Mouse (Mus musculus) retina, embryonic 14.5 days (tissue): ENCODE results near the gene Arhgap6.

Experiments used
- DNase-seq: peaks from one replicate; pipeline ENCODE4 v3.0.0-alpha.2; 2015; ENCODE audit warnings: low spot score

The Arhgap6 gene

DNA sequence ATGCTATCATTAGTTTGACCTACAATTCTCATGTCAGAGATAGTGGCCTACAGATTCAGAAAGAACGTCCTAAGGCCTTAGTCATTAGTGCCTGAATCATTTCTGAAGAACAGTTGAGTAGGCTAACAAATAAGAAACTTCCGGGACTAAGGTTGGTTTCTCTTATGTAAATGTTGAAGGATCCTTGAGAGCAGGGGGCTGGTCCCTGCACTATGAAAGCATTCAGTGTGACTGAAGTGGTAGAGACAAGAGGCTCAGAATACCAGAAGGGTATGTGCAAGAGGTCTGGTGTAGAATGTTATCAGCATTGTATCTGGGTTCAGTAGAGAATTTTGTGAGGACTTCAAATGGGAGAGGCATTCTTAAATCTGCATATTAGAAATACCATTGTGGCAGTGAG is 185.5 kb downstream of the Arhgap6 start:
- DNase-seq: no peak

DNA sequence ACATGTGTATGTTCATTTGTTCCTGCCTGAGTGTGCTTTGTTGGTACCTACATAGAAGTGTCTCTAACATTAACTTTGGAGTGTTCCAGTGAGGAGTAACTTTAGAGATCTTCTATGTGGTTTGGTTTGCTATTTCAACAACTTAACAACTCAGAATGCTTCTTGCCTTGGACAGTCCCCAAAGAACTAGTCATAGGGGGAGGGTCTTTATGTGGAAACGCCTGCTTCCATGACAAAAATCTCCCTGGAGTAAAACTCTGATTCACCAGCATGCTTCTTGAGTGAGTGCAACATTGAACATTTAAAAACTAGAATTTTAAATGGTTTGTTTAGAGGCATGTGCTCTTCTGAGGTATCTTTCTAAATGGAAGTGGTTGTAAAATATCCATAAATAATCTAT is 212.2 kb downstream of the Arhgap6 start:
- no peak for DNase-seq

DNA sequence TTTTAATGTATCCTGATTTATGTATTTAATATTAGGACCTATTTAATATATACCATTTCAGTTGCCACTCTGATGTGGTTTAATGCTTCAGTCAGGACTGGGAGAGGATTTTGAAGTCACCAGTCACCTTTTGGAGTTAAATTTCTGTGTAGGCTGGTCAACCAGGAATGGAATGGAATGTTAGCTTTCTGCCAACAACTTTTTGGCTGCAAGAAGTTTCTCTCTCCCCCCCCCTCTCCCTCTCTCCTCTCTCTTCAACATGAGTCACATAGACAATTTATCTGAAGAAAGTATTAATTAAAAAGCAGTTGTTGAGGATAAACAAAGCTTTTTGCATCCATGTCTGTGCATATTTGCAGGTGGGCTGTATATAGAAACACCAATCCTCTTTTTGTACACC is 217.8 kb downstream of the Arhgap6 start:
- DNase-seq: no peak

DNA sequence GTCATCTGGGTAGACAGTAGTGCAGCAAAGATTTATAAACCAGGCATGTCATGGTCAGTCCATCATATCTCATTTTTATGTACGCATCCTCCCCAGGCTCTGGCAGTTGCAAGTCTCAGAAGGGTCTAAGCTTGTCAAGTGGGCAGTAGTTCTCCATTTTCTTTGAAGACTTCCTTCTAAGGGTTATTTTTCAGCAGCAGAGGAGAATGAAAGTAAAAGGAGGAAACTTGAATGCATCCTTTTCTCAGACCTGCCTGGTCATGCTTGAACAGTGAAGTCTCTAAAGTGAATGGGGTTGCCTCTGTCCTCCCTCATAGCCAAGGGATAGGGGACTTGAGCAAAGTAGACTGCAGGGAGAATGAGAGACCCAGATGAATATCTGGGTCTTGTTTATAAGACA is 239.5 kb downstream of the Arhgap6 start:
- no peak for DNase-seq

DNA sequence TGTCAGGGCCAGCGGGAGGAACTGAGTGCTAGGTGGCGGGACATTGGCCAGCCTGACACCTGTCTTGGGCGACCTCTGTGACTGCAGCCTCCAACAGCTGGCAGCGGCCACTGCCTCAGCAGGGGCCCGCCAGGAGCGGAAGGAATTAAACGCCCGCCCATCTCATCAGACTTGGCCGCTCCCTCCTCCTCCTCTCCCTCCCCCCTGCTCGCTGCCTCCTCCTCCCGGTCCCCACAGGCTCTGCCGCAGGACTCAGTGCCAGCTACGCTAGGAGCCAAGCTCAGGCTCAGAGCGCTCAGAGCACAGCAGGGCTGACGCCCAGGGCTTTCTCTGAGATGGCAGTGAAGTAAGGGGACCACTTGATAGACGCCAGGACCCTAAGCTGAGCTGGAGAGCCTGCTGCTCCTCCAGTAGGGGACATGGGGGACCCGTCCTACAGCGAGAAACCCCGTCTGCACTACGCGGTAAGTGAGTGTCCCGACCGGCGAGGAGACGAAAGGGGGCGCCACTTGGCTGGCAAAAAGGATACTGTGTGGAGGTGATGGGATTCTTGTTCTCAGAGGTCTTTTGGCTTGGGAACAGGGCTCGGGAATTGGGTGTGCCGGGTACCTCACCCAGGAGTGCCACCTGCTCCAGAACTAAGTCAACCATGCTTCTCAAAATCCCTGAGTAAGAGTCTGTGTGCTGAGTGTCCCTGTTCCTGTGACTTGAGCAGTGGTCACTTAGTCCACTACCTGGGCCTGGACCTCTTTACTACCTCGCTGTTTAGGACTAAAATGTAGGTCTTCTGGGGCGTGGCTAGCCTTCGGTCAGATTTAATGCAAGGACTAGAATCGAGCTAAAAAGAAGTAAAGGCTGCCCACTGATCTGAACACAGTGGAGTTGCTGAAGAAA is 241.8 kb downstream of the Arhgap6 start:
- peak; percentile 62 for DNase-seq

DNA sequence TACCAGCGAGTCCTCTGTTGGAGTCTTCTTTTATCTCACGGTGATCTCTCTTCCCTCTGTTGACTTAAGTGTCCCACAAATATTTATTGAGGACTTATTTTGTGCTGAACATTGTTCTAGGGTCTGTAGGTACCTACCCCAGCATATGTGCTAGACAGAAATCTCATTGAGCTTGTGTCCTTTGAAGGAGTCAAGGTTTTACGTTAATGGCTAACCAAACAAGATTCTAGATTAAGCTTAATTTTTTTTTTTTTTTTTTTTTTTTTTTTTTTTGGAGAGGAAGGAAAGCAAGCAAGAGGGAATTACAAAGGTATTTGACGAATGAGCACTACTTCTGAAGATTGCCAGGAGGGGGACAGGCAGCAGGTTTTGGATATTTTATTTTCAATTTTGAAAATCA is 242.5 kb downstream of the Arhgap6 start:
- DNase-seq: no peak

DNA sequence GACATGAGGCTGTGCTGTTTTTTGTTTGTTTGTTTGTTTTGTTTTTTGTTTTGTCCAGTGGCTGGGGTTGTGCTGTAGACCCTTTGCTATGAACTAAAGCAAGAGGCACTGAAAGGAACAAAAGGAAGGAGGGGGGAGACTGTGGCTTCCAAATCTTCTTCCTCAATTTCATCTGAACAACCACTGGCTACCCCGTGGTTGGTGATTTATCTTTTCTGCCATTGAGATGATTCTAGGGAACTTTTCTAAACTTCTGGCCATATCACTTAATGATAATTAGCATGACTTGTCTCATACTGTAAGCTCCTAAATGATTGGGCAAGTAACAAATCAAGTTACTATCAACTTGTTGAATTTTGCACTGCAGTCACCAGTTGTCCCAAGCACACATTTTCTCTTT is 249.0 kb downstream of the Arhgap6 start:
- DNase-seq: no peak

DNA sequence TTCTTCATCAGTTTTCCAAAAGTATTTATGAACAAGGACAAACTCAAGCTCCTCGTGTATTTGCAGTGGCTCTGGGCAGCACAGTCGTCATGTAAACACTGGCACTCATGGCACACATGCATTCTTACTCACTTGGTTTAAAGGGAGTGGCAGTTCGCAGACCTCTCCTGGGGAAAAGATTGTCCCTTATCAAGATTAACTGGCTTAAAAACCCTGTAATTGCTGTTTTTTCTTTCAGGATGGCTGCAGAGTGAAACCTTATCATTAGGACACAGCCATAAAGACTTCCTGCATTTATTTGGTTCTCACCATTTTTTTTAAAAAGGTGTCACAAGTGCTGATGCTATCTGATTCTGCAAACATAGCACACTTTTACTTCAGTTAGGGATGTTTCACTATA is 252.7 kb downstream of the Arhgap6 start:
- DNase-seq: no peak

DNA sequence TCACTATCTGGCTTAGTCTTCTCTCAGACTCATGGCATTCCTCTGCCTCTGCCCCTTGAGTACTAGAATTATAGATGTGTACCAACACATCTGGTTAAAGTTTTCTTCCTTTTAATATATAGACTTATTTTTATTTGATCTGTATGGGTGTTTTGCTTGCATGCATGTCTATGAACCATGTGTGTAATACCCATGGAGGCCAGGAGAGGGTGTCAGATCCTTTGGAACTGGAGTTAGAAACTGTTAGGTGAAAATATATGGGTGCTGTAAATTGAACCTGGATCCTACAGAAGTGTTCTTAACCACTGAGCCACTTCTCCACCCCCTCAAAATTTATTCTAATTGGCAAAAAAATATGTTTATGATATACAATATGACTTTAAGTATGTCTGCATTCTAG is 254.7 kb downstream of the Arhgap6 start:
- DNase-seq: no peak

DNA sequence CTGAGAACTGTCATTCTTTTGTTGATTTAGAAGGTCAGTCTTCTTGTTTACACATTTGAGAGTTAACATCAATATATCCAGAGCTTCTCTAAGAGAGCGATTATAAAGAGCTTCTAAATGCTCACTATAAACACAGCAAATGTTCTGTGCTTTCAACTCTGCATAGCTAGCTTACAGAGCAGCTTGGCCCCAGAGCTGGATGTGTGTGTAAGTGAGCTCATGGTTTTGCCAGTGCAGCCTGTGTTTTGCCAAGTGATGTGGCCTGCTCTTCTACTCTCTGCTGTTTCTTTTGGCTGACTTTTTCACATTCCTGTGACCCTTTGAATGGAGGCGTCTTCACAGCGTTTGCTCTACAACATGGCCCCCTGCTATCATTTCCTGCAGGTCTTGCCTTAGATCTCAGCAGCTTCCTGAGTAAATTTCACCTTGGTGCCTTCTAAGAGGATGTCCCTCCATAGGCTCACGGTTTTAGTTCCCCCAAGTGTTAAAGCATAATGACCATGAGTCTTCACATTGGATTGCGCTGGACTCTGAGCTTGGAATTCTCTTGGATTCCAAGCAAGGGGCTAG is 259.1 kb downstream of the Arhgap6 start:
- no peak for DNase-seq

DNA sequence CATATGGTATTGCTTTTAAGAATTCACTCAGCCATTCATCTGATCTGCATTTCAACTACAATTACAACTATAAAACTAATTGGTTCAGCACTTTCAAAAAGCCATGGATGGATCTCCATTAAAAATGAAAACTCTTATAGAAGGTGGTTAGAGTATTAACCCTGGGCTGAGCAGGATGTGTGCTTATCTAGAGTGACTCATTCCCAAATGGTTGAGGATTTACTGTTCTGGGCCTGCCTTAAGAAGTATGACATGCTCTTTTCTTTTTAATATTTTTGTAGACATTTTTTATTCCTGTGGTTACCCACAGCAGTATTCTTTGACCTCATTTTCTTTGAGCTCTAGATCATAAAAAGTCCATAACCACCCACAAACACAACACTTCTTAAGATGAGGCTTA is 267.7 kb downstream of the Arhgap6 start:
- DNase-seq: no peak

DNA sequence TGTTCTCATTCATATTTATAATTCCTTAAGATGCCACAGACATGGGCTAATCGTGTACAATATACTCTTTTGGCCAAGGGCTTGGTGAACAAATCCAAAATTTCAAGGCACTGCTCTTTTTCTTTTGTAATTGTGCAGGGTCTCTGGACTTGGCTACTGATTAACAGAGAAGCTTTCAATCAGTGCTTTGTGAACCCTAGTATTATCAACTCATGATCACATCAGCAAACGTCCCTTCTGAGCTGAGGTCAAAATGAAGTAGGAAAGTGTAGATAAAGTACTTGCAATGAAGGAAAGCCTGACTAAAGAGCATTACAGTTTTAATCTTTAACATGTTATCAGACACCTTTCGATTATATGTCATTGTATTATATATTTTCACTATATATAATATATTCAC is 270.4 kb downstream of the Arhgap6 start:
- no peak for DNase-seq

DNA sequence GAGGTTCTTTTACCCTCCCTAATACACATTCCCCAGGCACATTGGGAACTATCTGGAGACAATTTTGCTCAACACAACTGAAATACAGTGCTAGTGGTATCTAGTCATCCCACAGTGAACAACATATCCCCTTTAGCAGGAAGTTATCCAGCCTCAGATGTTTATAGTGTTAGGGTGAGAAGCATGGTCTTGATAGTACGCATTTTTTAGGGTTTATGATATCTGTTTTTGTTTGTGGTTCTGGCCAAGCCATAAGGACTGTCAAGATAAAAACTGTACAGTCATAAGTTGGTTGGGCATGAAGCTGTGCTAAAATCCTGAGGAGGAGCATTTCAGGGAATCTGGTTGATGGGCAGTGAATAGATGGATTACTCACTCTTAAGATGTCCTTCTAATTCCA is 271.0 kb downstream of the Arhgap6 start:
- no peak for DNase-seq

DNA sequence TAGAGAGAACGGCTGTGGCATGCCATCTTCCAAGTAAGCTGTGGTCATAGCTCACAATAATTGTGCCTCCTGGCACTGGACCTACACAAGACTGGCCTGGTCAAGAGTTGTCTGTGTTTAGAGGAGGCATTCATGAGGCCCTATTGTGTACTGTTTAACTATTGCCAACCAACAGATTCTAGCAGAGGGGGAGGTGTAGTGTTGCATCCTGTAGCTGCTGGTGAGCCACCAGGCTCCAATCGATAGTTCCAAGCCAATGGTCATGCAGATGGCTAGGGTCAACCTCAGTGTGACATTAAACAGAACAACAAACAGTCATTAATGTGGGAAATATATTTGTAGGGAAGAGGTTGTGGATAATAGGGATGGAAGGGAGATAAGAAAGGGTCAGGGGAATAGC is 280.1 kb downstream of the Arhgap6 start:
- DNase-seq: no peak

DNA sequence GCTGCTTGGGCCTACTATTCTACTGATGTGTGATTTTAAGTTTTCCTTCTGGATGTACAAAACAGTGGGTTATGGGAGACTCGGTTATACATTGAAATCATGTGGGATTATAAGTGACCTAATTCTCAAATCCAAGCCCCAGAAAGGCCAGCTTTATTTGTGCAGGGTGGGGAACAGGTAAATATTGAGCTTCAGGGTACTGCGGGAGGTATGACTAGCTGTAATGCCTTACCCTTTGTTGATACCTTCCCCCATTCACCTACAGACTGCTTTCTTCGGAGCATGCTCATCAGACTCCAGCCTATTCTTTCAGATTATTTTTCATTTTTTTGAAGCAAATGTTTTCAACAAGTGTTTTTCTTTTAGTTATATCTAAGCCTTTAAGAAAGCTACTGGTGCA is 286.7 kb downstream of the Arhgap6 start:
- DNase-seq: no peak

DNA sequence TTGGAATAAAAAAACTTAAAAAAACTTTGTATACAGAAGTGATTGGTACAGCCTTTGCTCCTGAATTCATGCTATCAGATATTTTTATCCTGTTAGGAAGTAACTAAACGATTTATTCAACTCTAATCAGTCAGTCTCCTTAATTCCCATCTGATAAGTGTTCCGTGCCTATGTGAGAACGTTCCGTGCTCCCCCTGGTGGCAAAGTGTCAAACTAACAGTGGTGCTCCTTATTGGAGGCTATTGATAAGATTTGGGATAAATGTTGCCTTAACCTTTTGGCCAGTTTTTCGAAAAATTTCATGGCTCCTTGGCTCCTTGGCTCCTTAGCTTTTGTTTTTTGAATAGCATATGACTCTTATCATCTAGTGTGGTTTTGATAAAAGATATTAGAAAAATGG is 291.0 kb downstream of the Arhgap6 start:
- peak; percentile 72 for DNase-seq

DNA sequence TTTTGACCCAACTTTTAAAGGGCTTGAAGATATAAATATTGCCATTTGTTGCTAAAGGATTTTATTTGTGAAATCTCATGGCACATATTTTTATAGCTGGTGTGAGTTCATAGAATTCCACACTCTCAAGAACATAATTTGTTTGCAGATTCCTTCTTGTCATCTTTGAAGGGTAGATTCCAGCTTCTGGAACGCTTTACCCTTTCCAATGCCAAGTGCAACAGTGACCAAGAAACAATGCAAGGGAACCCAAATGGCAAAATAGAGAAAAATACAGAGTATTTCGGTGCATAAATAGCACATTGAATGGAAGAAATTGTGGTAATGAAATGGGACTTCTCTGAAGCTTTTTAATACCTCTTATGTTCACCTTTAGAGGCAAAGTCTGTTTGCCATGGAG is 294.3 kb downstream of the Arhgap6 start:
- DNase-seq: no peak

DNA sequence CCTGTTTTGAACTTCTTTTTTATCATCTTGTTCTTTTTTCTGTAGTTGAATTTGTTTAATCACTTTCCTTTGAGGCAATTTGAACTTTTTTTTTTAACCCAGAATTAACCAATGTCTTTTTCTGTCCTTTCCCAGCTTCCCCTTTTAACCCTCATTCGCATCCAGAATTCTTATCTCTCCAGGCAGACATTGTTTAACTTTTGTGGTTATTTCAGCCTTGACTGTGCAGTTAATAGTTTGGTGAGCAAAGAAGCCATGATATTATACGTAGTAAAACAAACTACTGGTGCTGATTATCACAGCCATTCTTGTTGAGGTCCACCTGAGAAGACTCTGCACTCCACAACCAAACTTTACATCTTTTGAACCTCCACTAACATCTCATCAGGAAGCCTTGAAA is 299.7 kb downstream of the Arhgap6 start:
- no peak for DNase-seq

DNA sequence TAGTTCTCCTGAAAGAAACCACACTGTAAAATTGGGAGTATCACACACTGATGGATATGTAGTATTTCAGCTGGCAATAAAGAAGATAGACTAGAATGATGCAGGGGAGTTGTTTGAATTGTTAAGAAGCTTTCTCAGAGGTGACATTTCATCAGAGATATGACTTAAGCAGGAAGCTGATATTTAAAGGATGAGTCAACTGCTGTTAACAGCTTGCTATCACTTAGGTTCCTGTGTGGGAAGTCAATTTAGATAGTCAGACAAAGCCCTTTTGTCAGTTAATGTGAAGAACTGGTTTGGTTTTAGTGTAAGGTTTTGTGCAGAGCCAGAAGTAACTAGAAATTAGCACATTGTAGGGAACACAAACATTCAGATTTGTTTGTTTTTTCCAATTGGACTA is 300.7 kb downstream of the Arhgap6 start:
- DNase-seq: no peak

DNA sequence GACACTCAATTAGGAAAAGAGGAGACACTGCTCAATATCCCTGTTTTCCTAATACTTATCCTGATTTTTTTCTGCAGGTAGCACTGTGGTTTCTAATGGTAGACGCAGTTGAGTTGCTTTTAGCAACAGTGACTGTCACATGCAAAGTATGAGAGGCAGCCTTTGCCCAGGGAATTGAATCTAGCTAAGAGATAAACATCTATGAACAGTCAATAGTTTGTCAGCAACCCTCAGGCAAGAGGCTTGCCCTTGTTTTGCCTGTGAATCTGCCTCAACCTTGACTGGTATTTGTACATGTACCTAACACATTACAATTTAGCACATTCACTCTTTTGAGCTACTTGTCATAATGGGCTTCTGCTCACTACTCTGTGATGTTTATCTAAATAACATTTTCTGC is 307.8 kb downstream of the Arhgap6 start:
- no peak for DNase-seq

DNA sequence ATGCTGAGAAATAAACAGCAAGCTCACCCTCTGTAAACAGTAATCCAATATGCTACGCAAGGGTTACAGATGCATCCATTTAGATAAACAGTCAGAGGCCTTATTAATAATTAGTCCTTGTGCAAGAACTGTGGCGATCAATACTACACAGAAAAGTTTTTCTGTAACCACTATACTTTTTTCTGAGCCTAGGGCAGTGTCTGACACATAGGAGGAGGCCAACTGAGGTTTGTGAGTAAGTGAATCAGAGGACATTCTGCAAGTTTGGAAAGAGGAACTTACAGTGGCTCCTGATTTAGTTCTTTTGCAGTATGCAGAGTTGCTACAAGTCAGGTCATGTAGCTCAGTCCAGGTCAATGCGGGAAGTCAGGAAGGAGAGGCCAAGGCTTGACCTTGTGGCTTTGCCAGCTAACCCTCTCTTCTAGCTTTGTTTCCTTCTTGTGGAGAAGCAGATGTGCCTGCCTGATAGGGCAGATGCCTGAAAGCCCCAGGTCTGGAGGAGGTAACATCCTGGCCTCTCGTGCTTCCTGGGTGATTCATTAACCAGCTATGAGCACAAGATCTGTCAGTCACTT is 311.2 kb downstream of the Arhgap6 start:
- DNase-seq: no peak

DNA sequence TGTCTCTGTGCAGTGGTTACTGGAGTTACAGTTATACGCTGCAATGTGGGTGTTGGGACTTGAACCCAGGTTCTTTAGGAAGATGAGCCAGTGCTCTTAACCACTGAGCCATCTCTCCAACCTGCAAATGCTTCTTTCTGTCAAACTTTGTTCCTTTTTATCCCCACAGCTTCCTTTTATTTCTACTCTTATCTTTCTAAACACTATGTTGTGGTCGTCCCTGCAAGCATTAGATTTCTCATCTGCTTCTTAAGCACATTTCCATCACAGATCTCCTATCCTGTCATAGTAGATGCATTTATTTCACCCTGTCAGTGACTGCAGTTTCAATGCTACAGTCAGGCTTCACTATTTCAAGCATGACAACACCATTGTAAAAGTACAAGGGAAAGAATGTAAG is 312.5 kb downstream of the Arhgap6 start:
- no peak for DNase-seq

DNA sequence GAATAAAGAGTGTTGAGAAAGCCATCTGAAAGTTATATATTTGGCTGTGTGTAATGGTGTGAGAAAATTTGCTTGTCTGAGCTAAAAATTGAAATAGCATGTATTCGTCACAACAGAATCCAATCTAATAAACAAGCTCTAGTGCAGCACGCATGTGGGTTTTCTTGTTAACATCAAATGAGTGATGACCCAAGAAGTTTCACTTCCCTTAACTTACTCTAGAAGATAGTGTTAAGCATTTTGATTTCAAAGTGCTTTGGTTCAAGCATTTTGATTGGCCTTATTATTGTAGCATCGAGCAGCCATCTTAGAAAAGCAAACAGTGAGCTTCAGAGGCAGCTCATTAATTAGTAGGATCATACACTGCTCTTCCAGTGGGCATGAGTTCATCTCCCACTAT is 315.1 kb downstream of the Arhgap6 start:
- no peak for DNase-seq

DNA sequence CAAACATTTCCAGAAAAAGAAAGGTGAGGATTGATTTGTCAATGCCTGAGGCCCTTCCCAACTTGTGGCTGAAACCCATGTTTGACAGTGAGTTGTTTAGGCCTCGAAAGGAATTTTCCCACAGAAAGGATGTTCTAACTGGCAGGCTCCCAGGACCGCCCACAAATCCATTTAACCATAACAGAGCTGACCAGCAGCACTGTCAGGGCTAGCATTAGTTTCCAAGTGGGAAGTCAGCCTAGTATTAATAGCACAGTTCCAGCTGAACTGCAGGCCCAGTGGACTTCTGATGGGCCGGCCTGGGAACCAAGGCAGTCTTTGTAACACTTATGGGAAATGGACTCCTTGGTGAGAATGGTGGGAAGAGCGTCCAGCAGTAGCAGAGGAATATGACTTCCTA is 317.8 kb downstream of the Arhgap6 start:
- no peak for DNase-seq
